Mouse (Mus musculus): ENCODE measurements around the gene Srgap3.

Srgap3 gene

GRCm38 (mm10) chr6:112809658-112810520, 137.2 kb downstream of the Srgap3 start:
- CTCF ChIA-PET: interaction anchor here in 1 of 4 experiments (0.6 kb wide), 1 partner anchor 28 kb away, joined by 3 read pairs; no protein-coding TSS in a partner anchor
- POLR2A ChIA-PET: no interaction called here

- CTCF ChIA-PET: no interaction called here
- POLR2A ChIA-PET: no interaction called here
These were observed 138.3 kb downstream of the Srgap3 start for GRCm38 (mm10) chr6:112808738-112809137.

GRCm38 (mm10) chr6:112801917-112802316, 145.1 kb downstream of the Srgap3 start:
- POLR2A ChIA-PET: no interaction called here
- CTCF ChIA-PET: no interaction called here

GRCm38 (mm10) chr6:112798378-112798777, 148.7 kb downstream of the Srgap3 start:
- POLR2A ChIA-PET: no interaction called here

GRCm38 (mm10) chr6:112796607-112797006, 150.5 kb downstream of the Srgap3 start:
- ChIA-PET CTCF (no interaction called here), POLR2A (interaction anchor here in 1 of 4 experiments (0.6 kb wide), 1 partner anchor 41 kb away, joined by 4 read pairs; no protein-coding TSS in a partner anchor)

More at GRCm38 (mm10) chr6:112798378-112798777, 148.7 kb downstream of the Srgap3 start:
- CTCF ChIA-PET: no interaction called here

- CTCF ChIA-PET: no interaction called here
- POLR2A ChIA-PET: interaction anchor here in 1 of 4 experiments (1.3 kb wide), 1 partner anchor 36 kb away, joined by 3 read pairs; no protein-coding TSS in a partner anchor
These were observed 153.2 kb downstream of the Srgap3 start for GRCm38 (mm10) chr6:112793887-112794286.

GRCm38 (mm10) chr6:112789901-112790300, 157.2 kb downstream of the Srgap3 start:
- POLR2A ChIA-PET: no interaction called here
- CTCF ChIA-PET: no interaction called here

GRCm38 (mm10) chr6:112788617-112789016, 158.4 kb downstream of the Srgap3 start:
- ChIA-PET CTCF (no interaction called here), POLR2A (no interaction called here)

GRCm38 (mm10) chr6:112788174-112788573, 158.9 kb downstream of the Srgap3 start:
- CTCF ChIA-PET: no interaction called here
- POLR2A ChIA-PET: no interaction called here

- ChIA-PET CTCF (interaction anchor here (0.7 to 3.2 kb wide), 6 partner anchors 10 to 81 kb away, joined by 3 to 18 read pairs (median 4); no protein-coding TSS in a partner anchor), POLR2A (interaction anchor here in 1 of 4 experiments (1.0 to 1.3 kb wide), 2 partner anchors 25 to 63 kb away, joined by 3 to 5 read pairs; no protein-coding TSS in a partner anchor)
These were observed 165.5 kb downstream of the Srgap3 start for GRCm38 (mm10) chr6:112781409-112782093.

- ChIA-PET POLR2A (interaction anchor here in 2 of 4 experiments (0.5 to 1.0 kb wide), 2 partner anchors 21 to 49 kb away, joined by 3 read pairs; no protein-coding TSS in a partner anchor), CTCF (no interaction called here)
These were observed 168.9 kb downstream of the Srgap3 start for GRCm38 (mm10) chr6:112778211-112778610.

- ChIA-PET POLR2A (interaction anchor here in 2 of 4 experiments (1.0 to 1.9 kb wide), 3 partner anchors 10 to 24 kb away, joined by 3 to 4 read pairs (median 3); no protein-coding TSS in a partner anchor), CTCF (interaction anchor here in 3 of 4 experiments (0.6 to 1.5 kb wide), 3 partner anchors 16 to 77 kb away, joined by 3 to 5 read pairs (median 4); no protein-coding TSS in a partner anchor)
These were observed 170.3 kb downstream of the Srgap3 start for GRCm38 (mm10) chr6:112776718-112777117.

- POLR2A ChIA-PET: no interaction called here
- CTCF ChIA-PET: no interaction called here
These were observed 173.3 kb downstream of the Srgap3 start for GRCm38 (mm10) chr6:112773754-112774153.

GRCm38 (mm10) chr6:112770996-112771395, 176.1 kb downstream of the Srgap3 start:
- ChIA-PET POLR2A (interaction anchor here in 1 of 4 experiments (2.1 kb wide), 1 partner anchor 14 kb away, joined by 7 read pairs; no protein-coding TSS in a partner anchor), CTCF (no interaction called here)

GRCm38 (mm10) chr6:112758541-112758940, 188.5 kb downstream of the Srgap3 start:
- ChIA-PET CTCF (no interaction called here), POLR2A (interaction anchor here in 3 of 4 experiments (0.6 to 2.4 kb wide), 4 partner anchors 12 to 287 kb away, joined by 3 to 7 read pairs (median 5); no protein-coding TSS in a partner anchor)

GRCm38 (mm10) chr6:112756866-112757265, 190.2 kb downstream of the Srgap3 start:
- POLR2A ChIA-PET: interaction anchor here in 2 of 4 experiments (0.6 to 2.4 kb wide), 9 partner anchors 9 to 194 kb away, joined by 3 to 8 read pairs (median 4); no protein-coding TSS in a partner anchor
- CTCF ChIA-PET: interaction anchor here in 2 of 4 experiments (0.9 to 1.5 kb wide), 2 partner anchors 11 to 57 kb away, joined by 3 to 4 read pairs; no protein-coding TSS in a partner anchor

- POLR2A ChIA-PET: interaction anchor here in 1 of 4 experiments (1.3 kb wide), 1 partner anchor 26 kb away, joined by 3 read pairs; no protein-coding TSS in a partner anchor
- CTCF ChIA-PET: no interaction called here
These were observed 192.1 kb downstream of the Srgap3 start for GRCm38 (mm10) chr6:112754994-112755393.

GRCm38 (mm10) chr6:112752517-112752916, 194.5 kb downstream of the Srgap3 start:
- ChIA-PET POLR2A (interaction anchor here in 1 of 4 experiments (0.6 to 2.3 kb wide), 3 partner anchors 8 to 346 kb away, joined by 3 to 7 read pairs (median 3); no protein-coding TSS in a partner anchor), CTCF (interaction anchor here in 1 of 4 experiments (0.7 kb wide), 1 partner anchor 717 kb away, joined by 9 read pairs; no protein-coding TSS in a partner anchor)

- ChIA-PET CTCF (interaction anchor here in 1 of 4 experiments (0.7 kb wide), 1 partner anchor 717 kb away, joined by 9 read pairs; no protein-coding TSS in a partner anchor), POLR2A (interaction anchor here in 1 of 4 experiments (0.6 to 2.3 kb wide), 4 partner anchors 9 to 345 kb away, joined by 3 to 7 read pairs (median 3); no protein-coding TSS in a partner anchor)
These were observed 195.1 kb downstream of the Srgap3 start for GRCm38 (mm10) chr6:112752007-112752406.
